Mouse (Mus musculus): ENCODE measurements at regions not wholly inside any gene's neighbourhood (a gene's known extent, or its start where the extent isn't known, plus 50 kb on each side); places are given as distances from the start of the nearest gene placed in this dataset.

DNA sequence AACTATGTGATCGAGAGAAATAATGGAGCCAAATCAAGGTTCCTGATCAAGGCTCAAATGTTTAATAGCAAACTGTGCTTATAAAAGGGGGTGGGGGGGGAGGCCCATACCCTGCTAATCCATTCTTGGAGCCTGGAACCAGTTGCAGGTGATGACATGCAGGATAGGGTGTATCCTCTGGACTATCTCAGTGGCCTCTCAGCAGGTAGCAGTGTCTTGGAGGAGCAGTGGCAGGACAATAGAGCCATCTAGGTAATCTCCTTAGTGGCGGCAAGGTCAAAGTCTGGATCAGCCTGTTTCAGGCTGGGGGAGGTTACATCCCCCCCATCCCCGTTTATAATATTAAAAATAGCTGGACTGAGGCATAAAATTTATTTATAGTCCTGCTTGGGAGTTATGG, 217.0 kb downstream of the Tbl1xr1 start:
- TF ChIP-seq CTCF (IDR thresholded peaks at IDR 0.05; ENCODE audit: low read depth, low read length) (no peak), EP300 (IDR thresholded peaks at IDR 0.05; ENCODE audit: insufficient read depth, low read depth, low read length) (0 out of 2 replicates have a peak, but pooled peaks have one; percentile 43), POLR2A (IDR thresholded peaks at IDR 0.05; ENCODE audit: insufficient read depth, low read length) (no peak)

Data from ES-Bruce4 (cell line).